Mouse (Mus musculus) stomach, postnatal 0 days (tissue): ENCODE data around the gene Cnn3.

Experiments
- CTCF ChIP-seq: IDR thresholded peaks from 2 replicates; pipeline ENCODE4 v1.5.1; 2016; ENCODE audit warnings: antibody characterized with exemption, low read depth, mild to moderate bottlenecking, moderate library complexity
- EP300 ChIP-seq: optimal IDR thresholded peaks from 2 replicates; pipeline ENCODE3; 2016; ENCODE audit warnings: antibody characterized with exemption

GRCm38 (mm10) chr3:121422405-121422804 is 3.9 kb upstream of the Cnn3 start:
- TF ChIP-seq EP300 (no peak), CTCF (no peak)
